ENCODE assay signal across 18 mouse cellular contexts in genomic region chr14:14002771-14003170, GRCm38 (mm10).
"Had no signal": no experiment of that assay in that cellular context is flagged by ENCODE, and none has a peak within 500 bp of the region (broad histone marks: within the 10 kb centered on the region; RNA-seq: fewer than 3 reads in every experiment).

No protein-coding gene starts in this region.

- H3K4me2 ChIP-seq: lung, embryonic 15.5 days; midbrain, embryonic 11.5 days; midbrain, embryonic 13.5 days; midbrain, embryonic 15.5 days; neural tube, embryonic 12.5 days; stomach, embryonic 15.5 days had no signal

- DNase-seq: liver, postnatal 0 days; lung, adult 2 months; lung, postnatal 14 days; lung, postnatal 36 days; right cerebral cortex, postnatal 14 days; thymus, adult 2 months; thymus, postnatal 25 days; thymus, postnatal 4 days had no signal

- H3K36me3 ChIP-seq: lung, embryonic 15.5 days; midbrain, embryonic 13.5 days; midbrain, embryonic 15.5 days; neural tube, embryonic 12.5 days; stomach, embryonic 15.5 days had no signal

- H3K4me1 ChIP-seq: lung, embryonic 15.5 days; midbrain, embryonic 13.5 days; midbrain, embryonic 15.5 days; neural tube, embryonic 12.5 days; stomach, embryonic 15.5 days had no signal

- H3K27me3 ChIP-seq: lung, embryonic 15.5 days; megakaryocyte, embryonic 14.5 days; midbrain, embryonic 13.5 days; midbrain, embryonic 15.5 days; neural tube, embryonic 12.5 days; stomach, embryonic 15.5 days had no signal

- ATAC-seq: liver, postnatal 0 days; lung, postnatal 0 days; midbrain, embryonic 13.5 days; midbrain, embryonic 15.5 days had no signal

- H3K27ac ChIP-seq: lung, embryonic 15.5 days; macrophage; midbrain, embryonic 13.5 days; midbrain, embryonic 15.5 days; neural tube, embryonic 12.5 days; stomach, embryonic 15.5 days; stomach, postnatal 0 days had no signal

- H3K4me3 ChIP-seq: lung, embryonic 15.5 days; megakaryocyte, embryonic 14.5 days; midbrain, embryonic 13.5 days; midbrain, embryonic 15.5 days; neural tube, embryonic 12.5 days; stomach, embryonic 15.5 days had no signal

- H3K9me3 ChIP-seq: lung, embryonic 15.5 days; megakaryocyte, embryonic 14.5 days; midbrain, embryonic 13.5 days; midbrain, embryonic 15.5 days; neural tube, embryonic 12.5 days; stomach, embryonic 15.5 days had no signal

- H3K9ac ChIP-seq: liver, postnatal 0 days; lung, embryonic 15.5 days; midbrain, embryonic 13.5 days; midbrain, embryonic 15.5 days; neural tube, embryonic 12.5 days; stomach, embryonic 15.5 days had no signal
